Mouse (Mus musculus): ENCODE results near the gene Shank2. TPM values are rescaled to one million over a fixed set of nuclear protein-coding genes. Genes with fewer than 3 reads are reported as not detected.

Shank2 gene
- total RNA-seq, 4 experiments from 2014 or later = 0.07 to 0.13 (median 0.08) TPM

GRCm38 (mm10) chr7:144316797-144317196, 315.1 kb downstream of the Shank2 start:
- no peak for DNase-seq (ENCODE audit: low spot score in 2 of 2)

- DNase-seq (ENCODE audit: low spot score in 2 of 2) = no peak
Measured at GRCm38 (mm10) chr7:144324077-144324476, 322.3 kb downstream of the Shank2 start.

- DNase-seq (ENCODE audit: low spot score in 2 of 2) = no peak
Measured at GRCm38 (mm10) chr7:144324861-144325260, 323.1 kb downstream of the Shank2 start.

GRCm38 (mm10) chr7:144325603-144326002, 323.9 kb downstream of the Shank2 start:
- no peak for DNase-seq (ENCODE audit: low spot score in 2 of 2)

GRCm38 (mm10) chr7:144329403-144329890, 327.7 kb downstream of the Shank2 start:
- no peak for DNase-seq (ENCODE audit: low spot score in 2 of 2)

- DNase-seq (ENCODE audit: low spot score in 2 of 2) = no peak
Measured at GRCm38 (mm10) chr7:144336626-144337025, 334.9 kb downstream of the Shank2 start.

GRCm38 (mm10) chr7:144338694-144339093, 337.0 kb downstream of the Shank2 start:
- DNase-seq (ENCODE audit: low spot score in 2 of 2) = no peak

- DNase-seq (ENCODE audit: low spot score in 2 of 2) = no peak
Measured at GRCm38 (mm10) chr7:144340376-144340775, 338.6 kb downstream of the Shank2 start.

GRCm38 (mm10) chr7:144366133-144366532, 364.4 kb downstream of the Shank2 start:
- DNase-seq (ENCODE audit: low spot score in 2 of 2) = no peak

GRCm38 (mm10) chr7:144373059-144373458, 371.3 kb downstream of the Shank2 start:
- no peak for DNase-seq (ENCODE audit: low spot score in 2 of 2)

GRCm38 (mm10) chr7:144375483-144375882, 373.8 kb downstream of the Shank2 start:
- DNase-seq (ENCODE audit: low spot score in 2 of 2) = no peak

- DNase-seq (ENCODE audit: low spot score in 2 of 2) = no peak
Measured at GRCm38 (mm10) chr7:144378254-144378653, 376.5 kb downstream of the Shank2 start.

GRCm38 (mm10) chr7:144379243-144379884, 377.6 kb downstream of the Shank2 start:
- no peak for DNase-seq (ENCODE audit: low spot score in 2 of 2)

GRCm38 (mm10) chr7:144381588-144381987, 379.9 kb downstream of the Shank2 start:
- DNase-seq (ENCODE audit: low spot score in 2 of 2) = no peak

- DNase-seq (ENCODE audit: low spot score in 2 of 2) = no peak
Measured at GRCm38 (mm10) chr7:144387537-144387936, 385.8 kb downstream of the Shank2 start.

GRCm38 (mm10) chr7:144389704-144390103, 388.0 kb downstream of the Shank2 start:
- DNase-seq (ENCODE audit: low spot score in 2 of 2) = no peak

GRCm38 (mm10) chr7:144390676-144391075, 388.9 kb downstream of the Shank2 start:
- no peak for DNase-seq (ENCODE audit: low spot score in 2 of 2)

- no peak for DNase-seq (ENCODE audit: low spot score in 2 of 2)
Measured at GRCm38 (mm10) chr7:144391727-144392126, 390.0 kb downstream of the Shank2 start.

GRCm38 (mm10) chr7:144402492-144402891, 400.8 kb downstream of the Shank2 start:
- DNase-seq (ENCODE audit: low spot score in 2 of 2) = no peak

- no peak for DNase-seq (ENCODE audit: low spot score in 2 of 2)
Measured at GRCm38 (mm10) chr7:144407675-144408074, 405.9 kb downstream of the Shank2 start.

GRCm38 (mm10) chr7:144408464-144409000, 406.8 kb downstream of the Shank2 start:
- DNase-seq (ENCODE audit: low spot score in 2 of 2) = no peak

- no peak for DNase-seq (ENCODE audit: low spot score in 2 of 2)
Measured at GRCm38 (mm10) chr7:144409682-144410081, 408.0 kb downstream of the Shank2 start.
